Mouse (Mus musculus) hindbrain, embryonic 14.5 days (tissue): ENCODE results near the gene Coq9. TPM values are rescaled to one million over a fixed set of nuclear protein-coding genes. Genes with fewer than 3 reads are reported as not detected.
A peak's percentile ranks its signal among the peaks of the same experiment; 100 is the strongest.
"Not testable (repeated sequence)": the region's sequence is repeated elsewhere in the genome, so short reads cannot be mapped to it uniquely, and the experiment has no call there.

Experiments used
- ATAC-seq: fragments of 200-750 bp; cut with Nextera tagmentation; 2 replicates; pipeline ENCODE4 v1.8.0; 2017; ENCODE audit warnings: moderate number of reproducible peaks, mild to moderate bottlenecking, moderate TSS enrichment, moderate library complexity; ENCODE audit not compliant: low FRiP score
- DNase-seq: peaks from one replicate; pipeline ENCODE4 v3.0.0-alpha.2; 2015; ENCODE audit warnings: low spot score
- H3K27ac ChIP-seq: fragments of 300-500 bp; sonication (generic); 2 replicates; pipeline ENCODE4 v1.5.1; 2014; ENCODE audit warnings: mild to moderate bottlenecking, moderate library complexity
- H3K27me3 ChIP-seq: fragments of 300-500 bp; sonication (generic); 2 replicates; pipeline ENCODE4 v1.6.1; 2014; ENCODE audit warnings: mild to moderate bottlenecking, low read length, mixed read lengths; ENCODE audit not compliant: control insufficient read depth, insufficient read depth
- H3K36me3 ChIP-seq: fragments of 300-500 bp; sonication (generic); replicated peaks from 2 replicates; pipeline ENCODE4 v1.6.1; 2014; ENCODE audit not compliant: control insufficient read depth, insufficient read depth
- H3K4me1 ChIP-seq: fragments of 300-500 bp; sonication (generic); replicated peaks from 2 replicates; pipeline ENCODE4 v1.6.1; 2014; ENCODE audit warnings: antibody characterized with exemption, low read length, mixed read lengths; ENCODE audit not compliant: control insufficient read depth, insufficient read depth
- H3K4me2 ChIP-seq: fragments of 300-500 bp; sonication (generic); replicated peaks from 2 replicates; pipeline ENCODE4 v1.6.1; 2014; ENCODE audit warnings: mild to moderate bottlenecking, moderate library complexity
- H3K4me3 ChIP-seq: fragments of 300-500 bp; sonication (generic); replicated peaks from 2 replicates; pipeline ENCODE4 v1.5.1; 2014; ENCODE audit warnings: mild to moderate bottlenecking, low read length
- H3K9ac ChIP-seq: fragments of 300-500 bp; sonication (generic); 2 replicates; pipeline ENCODE4 v1.6.1; 2014
- H3K9me3 ChIP-seq: fragments of 300-500 bp; sonication (generic); 2 replicates; pipeline ENCODE4 v1.6.1; 2016; ENCODE audit warnings: low read length; ENCODE audit not compliant: control insufficient read depth
- WGBS: fragments of 180-500 bp; shearing (Covaris S2); extraction: QIAGEN DNeasy Blood & Tissue Kit; methylation state at CpG from one replicate; pipeline ENCODE4 v1.1.7; 2014; 5-methylcytosine and 5-hydroxymethylcytosine counted together
- polyA plus RNA-seq: library from polyadenylated mRNA; unstranded; fragments of >200 nt; fragmentation: Nextera tagmentation; extraction: Ambion mirVana; gene quantifications from 2 replicates; pipeline ENCODE4 v1.2.1, GENCODE M21; 2014

The Coq9 gene
- polyA plus RNA-seq, 1 experiment from 2014 or later: 59.1 TPM

DNA sequence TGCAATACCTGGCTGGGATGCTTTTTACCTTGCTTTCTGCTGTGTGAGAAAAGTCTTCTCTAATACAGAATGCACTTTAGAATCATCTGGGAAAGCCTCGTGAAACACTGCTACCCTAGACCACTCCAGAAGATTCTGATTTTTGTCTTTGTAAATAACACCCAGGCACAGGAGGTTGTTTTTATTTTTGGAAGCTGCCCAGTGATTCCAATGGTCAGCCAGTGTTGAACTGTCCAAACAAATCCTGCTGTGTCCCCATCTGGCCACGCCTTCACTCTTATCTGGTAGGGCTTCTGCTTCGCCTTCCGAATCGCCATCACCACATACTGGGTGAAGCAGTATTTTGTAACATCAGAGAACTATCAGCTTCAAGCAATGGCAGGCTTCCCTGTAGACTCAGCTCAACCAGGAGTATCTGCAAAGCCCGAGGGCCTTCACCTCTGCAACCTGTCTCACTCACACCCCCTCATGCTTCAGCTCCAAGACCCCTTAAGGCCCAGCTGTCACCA is 18.4 kb upstream of the Coq9 start:
- ATAC-seq (no peak), DNase-seq (no peak)
- Histone ChIP-seq H3K9me3 (no peaks in the 10 kb centered on the region), H3K9ac (no peak overlapping the region), H3K27me3 (no peaks in the 10 kb centered on the region), H3K27ac (no peak overlapping the region), H3K4me2 (no peak overlapping the region), H3K36me3 (peaks cover 30% of the 10 kb centered on the region), H3K4me3 (no peak overlapping the region), H3K4me1 (no peaks in the 10 kb centered on the region)
- 87% methylated on average over 6 of the region's 6 CpGs for WGBS

DNA sequence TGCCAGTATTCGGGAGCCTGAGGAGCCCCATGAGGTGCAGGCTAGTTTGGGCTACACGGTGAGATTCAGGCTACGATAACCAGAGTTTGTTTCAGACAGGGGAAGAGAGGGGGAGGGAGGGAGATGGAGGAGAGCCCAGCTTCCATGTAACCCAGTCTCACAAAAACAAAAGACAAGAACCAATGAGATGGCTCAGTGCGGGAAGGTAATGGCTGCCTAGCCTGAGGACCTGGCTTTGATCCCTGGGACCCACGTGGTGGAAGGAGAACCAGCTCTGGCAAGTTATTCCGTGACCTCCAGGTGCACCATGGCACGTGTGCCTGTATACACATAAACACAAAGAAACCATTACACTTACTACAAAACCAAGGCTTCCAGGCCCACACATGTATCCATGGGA is 17.6 kb upstream of the Coq9 start:
- Histone ChIP-seq H3K4me2 (no peak overlapping the region), H3K27ac (no peak overlapping the region), H3K27me3 (no peaks in the 10 kb centered on the region), H3K9ac (no peak overlapping the region), H3K4me1 (no peaks in the 10 kb centered on the region), H3K4me3 (no peak overlapping the region), H3K9me3 (no peaks in the 10 kb centered on the region), H3K36me3 (peaks cover 37% of the 10 kb centered on the region)
- ATAC-seq: no peak
- 93% methylated on average over 7 of the region's 7 CpGs for WGBS
- DNase-seq: no peak

DNA sequence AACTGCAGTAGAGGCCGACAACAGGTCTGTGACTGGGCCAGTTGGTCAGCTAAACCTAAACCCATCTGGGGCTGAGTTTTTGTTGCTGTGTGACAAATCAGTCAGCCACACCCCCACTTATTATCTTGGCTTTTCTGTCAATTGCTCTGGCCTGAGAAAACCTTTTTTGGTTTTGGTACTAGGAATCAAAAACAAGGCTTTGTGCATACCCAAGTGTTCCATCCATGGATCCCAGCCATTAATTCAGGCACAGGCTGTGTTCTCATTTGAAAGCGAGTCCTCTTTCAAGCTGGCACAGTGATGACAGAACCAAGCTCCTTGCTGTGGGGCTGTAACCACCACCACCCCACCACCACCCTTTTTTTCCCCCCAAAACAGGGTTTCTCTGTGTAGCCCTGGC is 16.7 kb upstream of the Coq9 start:
- no peak for ATAC-seq
- H3K27me3 ChIP-seq: no peaks in the 10 kb centered on the region
- 92% methylated on average over 2 of the region's 2 CpGs for WGBS
- no peaks in the 10 kb centered on the region for H3K4me1 ChIP-seq
- H3K9me3 ChIP-seq: no peaks in the 10 kb centered on the region
- peaks cover 45% of the 10 kb centered on the region for H3K36me3 ChIP-seq
- no peak overlapping the region for H3K4me2 ChIP-seq
- H3K4me3 ChIP-seq: no peak overlapping the region
- no peak overlapping the region for H3K9ac ChIP-seq
- H3K27ac ChIP-seq: no peak overlapping the region
- DNase-seq: no peak

DNA sequence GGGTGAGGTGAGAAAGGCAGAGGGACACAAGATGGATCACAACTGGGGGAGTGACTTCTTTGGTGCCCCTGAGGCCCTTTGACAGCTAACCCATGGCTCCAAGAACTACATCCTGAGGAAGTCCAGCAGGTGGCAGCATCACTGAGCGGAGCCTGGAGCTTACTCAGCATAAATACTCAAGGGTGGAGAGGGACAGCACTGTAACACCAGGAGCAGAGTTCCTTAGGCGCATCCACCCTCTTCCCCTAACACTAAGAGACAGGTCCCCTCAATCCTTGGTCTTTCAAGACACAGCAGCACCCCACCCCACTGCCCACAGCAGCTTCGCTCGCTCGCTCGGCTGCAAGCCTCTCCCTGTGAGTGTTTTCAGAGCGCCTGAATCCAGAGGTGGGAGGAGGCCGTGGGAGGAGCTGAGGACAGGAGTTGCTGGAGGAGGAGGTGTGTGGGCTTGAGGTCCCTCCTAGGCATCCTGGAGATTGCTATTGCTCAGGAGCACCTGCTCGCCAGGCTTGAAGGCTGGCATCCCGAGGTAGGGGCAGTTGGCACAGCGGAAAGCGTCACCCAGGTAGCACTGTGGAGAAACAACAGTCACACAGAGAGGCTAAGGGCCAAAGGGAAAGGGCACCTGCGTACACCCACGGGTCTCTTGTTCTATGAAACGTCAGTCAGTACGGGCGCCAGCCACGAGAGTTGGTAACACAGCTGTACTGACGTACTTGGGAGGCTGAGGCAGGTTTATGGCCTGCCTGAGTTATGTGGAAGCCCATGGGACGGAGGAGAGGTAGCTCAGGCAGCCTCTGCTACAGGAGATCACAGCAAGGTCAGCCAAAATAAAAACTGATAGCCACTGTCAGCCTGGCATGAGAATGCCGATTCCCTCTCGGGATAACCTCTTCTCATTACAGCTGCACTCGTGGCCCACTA is 15.2 kb upstream of the Coq9 start:
- Histone ChIP-seq H3K4me3 (no peak overlapping the region), H3K27me3 (no peaks in the 10 kb centered on the region), H3K4me1 (no peaks in the 10 kb centered on the region), H3K36me3 (peaks cover 59% of the 10 kb centered on the region), H3K9ac (no peak overlapping the region), H3K27ac (no peak overlapping the region), H3K4me2 (no peak overlapping the region), H3K9me3 (no peaks in the 10 kb centered on the region)
- DNase-seq (peak; percentile 48), ATAC-seq (peak; percentile 55; the same call in 1 of the 2 replicates)
- WGBS: 83% methylated on average over 23 of the region's 23 CpGs

DNA sequence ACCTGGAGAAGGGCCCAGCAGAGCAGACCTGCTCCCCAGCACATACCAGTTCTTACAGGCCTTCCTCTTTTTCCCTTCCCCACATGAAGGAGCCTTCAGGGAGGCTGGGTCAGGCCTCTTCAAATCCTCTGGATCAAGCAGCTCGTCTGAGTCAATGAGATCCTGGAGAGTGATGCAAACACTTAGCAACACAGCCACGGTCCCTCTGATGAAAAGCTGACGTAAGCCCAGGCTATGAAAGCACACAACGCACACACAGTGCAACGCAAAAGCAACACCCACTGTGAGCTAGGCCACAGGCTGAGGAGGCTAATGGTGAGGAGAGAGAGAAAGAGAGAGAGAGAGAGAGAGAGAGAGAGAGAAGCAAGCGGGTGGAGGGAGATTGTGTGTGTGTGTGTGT is 13.0 kb upstream of the Coq9 start:
- Histone ChIP-seq H3K9me3 (no peaks in the 10 kb centered on the region), H3K27me3 (no peaks in the 10 kb centered on the region), H3K4me3 (no peak overlapping the region), H3K4me2 (no peak overlapping the region), H3K9ac (no peak overlapping the region), H3K4me1 (no peaks in the 10 kb centered on the region), H3K27ac (no peak overlapping the region), H3K36me3 (peaks cover 80% of the 10 kb centered on the region)
- DNase-seq: no peak
- WGBS: 88% methylated on average over 6 of the region's 6 CpGs
- no peak for ATAC-seq

DNA sequence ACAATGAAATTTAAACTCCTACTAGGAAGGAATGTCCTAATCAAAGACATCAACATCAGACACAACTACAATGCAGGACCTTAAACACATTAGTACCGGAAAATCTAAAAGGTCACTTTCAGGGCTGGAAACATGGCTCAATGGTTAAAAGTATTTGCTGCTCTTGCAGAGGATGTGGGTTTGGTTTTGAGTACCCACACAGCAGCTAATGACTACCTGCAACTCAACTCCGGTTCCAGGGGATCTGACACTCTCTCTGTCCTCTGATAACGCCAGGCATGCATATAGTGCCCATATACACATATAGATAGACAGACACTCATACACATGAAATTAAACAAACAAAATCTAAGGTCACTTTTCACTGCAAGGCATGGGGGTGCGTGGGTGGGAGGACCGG is 11.9 kb upstream of the Coq9 start:
- no peaks in the 10 kb centered on the region for H3K27me3 ChIP-seq
- H3K9ac ChIP-seq: no peak overlapping the region
- peaks cover 90% of the 10 kb centered on the region for H3K36me3 ChIP-seq
- no peak overlapping the region for H3K27ac ChIP-seq
- 95% methylated on average over 5 of the region's 5 CpGs for WGBS
- no peak overlapping the region for H3K4me3 ChIP-seq
- H3K4me1 ChIP-seq: no peaks in the 10 kb centered on the region
- no peak for ATAC-seq
- H3K4me2 ChIP-seq: no peak overlapping the region
- H3K9me3 ChIP-seq: no peaks in the 10 kb centered on the region
- DNase-seq: no peak

DNA sequence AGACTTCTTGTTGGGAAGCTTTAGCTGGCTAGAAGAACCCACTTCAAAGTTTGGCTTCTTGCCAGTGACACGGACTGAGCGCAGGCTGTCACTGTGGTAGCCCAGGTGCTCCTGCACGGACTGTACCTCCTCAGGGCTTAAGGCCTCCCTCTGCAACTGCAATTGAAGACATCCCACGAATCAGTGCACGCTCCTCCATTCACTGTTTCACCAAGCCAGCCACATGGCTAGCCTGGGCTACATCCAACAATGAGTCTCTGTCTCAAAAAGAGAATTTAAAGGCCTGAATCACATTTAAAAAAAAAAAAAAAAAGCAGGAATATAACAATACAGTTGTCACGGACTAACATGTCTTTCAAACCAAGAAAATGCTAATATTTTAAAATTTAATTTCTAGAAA is 9.8 kb upstream of the Coq9 start:
- H3K4me3 ChIP-seq: no peak overlapping the region
- H3K9me3 ChIP-seq: no peaks in the 10 kb centered on the region
- peaks cover 82% of the 10 kb centered on the region for H3K36me3 ChIP-seq
- H3K4me2 ChIP-seq: no peak overlapping the region
- no peak for ATAC-seq
- DNase-seq: no peak
- no peaks in the 10 kb centered on the region; the same call in 1 of the 2 replicates for H3K4me1 ChIP-seq
- H3K9ac ChIP-seq: no peak overlapping the region
- H3K27ac ChIP-seq: no peak overlapping the region
- no peaks in the 10 kb centered on the region for H3K27me3 ChIP-seq
- WGBS: 89% methylated on average over 6 of the region's 6 CpGs

DNA sequence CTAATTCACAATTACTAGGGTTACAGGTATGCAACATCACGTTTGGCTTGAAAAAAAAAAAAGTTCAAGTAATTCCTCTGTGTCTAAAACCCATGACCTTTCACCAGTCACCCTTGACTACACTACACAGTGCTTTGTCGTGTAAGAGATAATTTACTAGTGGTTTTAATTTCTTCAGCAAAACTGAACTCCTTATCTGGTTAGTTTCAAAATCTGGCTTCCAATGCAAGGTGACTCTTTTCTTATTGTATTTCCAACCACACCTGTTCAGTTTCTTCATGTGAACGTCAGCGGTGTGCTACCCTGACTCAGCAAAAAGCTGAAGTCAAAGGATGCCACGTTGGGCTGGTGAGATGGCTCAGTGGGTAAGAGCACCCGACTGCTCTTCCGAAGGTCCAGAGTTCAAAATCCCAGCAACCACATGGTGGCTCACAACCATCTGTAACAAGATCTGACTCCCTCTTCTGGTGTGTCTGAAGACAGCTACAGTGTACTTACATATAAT is 4.2 kb upstream of the Coq9 start:
- H3K4me3 ChIP-seq, H3K9ac ChIP-seq, DNase-seq, ATAC-seq, H3K4me2 ChIP-seq, H3K9me3 ChIP-seq, H3K27ac ChIP-seq, H3K27me3 ChIP-seq: not testable (repeated sequence)
- Histone ChIP-seq H3K4me1 (peaks cover 14% of the 10 kb centered on the region), H3K36me3 (peaks cover 29% of the 10 kb centered on the region)
- 82% methylated on average over 7 of the region's 7 CpGs for WGBS

DNA sequence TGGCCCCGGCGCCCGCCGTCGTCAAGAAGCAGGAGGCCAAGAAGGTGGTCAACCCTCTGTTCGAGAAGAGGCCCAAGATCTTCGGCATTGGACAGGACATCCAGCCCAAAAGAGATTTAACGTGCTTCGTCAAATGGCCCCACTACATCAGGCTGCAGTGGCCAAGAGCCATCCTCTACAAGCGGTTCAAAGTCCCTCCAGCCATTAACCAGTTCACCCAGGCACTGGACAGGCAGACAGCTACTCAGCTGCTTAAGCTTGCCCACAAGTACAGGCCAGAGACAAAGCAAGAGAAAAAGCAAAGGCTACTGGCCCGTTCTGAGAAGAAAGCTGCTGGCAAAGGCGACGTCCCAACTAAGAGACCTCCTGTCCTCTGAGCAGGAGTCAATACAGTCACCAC is 2.4 kb upstream of the Coq9 start:
- not testable (repeated sequence) for H3K4me2 ChIP-seq, H3K27me3 ChIP-seq, ATAC-seq, DNase-seq, H3K9ac ChIP-seq, H3K9me3 ChIP-seq, H3K4me3 ChIP-seq, H3K27ac ChIP-seq
- Histone ChIP-seq H3K4me1 (peaks cover 18% of the 10 kb centered on the region), H3K36me3 (peaks cover 12% of the 10 kb centered on the region)
- 96% methylated on average over 13 of the region's 13 CpGs for WGBS
